Mouse (Mus musculus) T-helper 17 cell (primary cell): ENCODE measurements around the gene Cmya5.

Experiments used
- in situ Hi-C, 2 experiments: fragments of 300-600 bp; cut with MboI, MseI; formaldehyde crosslinking; loops; 1 replicate in 1 of 2; 2 replicates in 1 of 2; pipeline ENCODE4 v1.15.1; 2025; ENCODE audit warnings: high pct_unique_total_duplicates in 2 of 2

Cmya5 gene

GRCm38 (mm10) chr13:93144336-93145167 is at the start of gene Cmya5:
Cmya5 (minus strand) TSS chr13:93144724.
- in situ Hi-C loops, result no loop called here

GRCm38 (mm10) chr13:93192646-93193026 is 48.1 kb upstream of the Cmya5 start:
- in situ Hi-C loops, result loop anchor here in 1 of 2 experiments (25.0 kb wide), 1 partner anchor 830 kb away; the partner anchor contains the start of genes Dhfr and Msh3

GRCm38 (mm10) chr13:93191831-93192645 is 47.5 kb upstream of the Cmya5 start, which contains the start of gene Tent2:
Tent2 (minus strand) TSS chr13:93192385.
- in situ Hi-C loops, result loop anchor here in 1 of 2 experiments (25.0 kb wide), 1 partner anchor 830 kb away; the partner anchor contains the start of genes Dhfr and Msh3

- in situ Hi-C loops, result loop anchor here in 1 of 2 experiments (25.0 kb wide), 1 partner anchor 827 kb away; the partner anchor contains the start of genes Dhfr and Msh3
Observed at GRCm38 (mm10) chr13:93189416-93189815, 44.9 kb upstream of the Cmya5 start.

GRCm38 (mm10) chr13:93188738-93189137 is 44.2 kb upstream of the Cmya5 start:
- in situ Hi-C loops, result loop anchor here in 1 of 2 experiments (25.0 kb wide), 1 partner anchor 826 kb away; the partner anchor contains the start of genes Dhfr and Msh3

GRCm38 (mm10) chr13:93187792-93188191 is 43.3 kb upstream of the Cmya5 start:
- in situ Hi-C loops, result loop anchor here in 1 of 2 experiments (25.0 kb wide), 1 partner anchor 825 kb away; the partner anchor contains the start of genes Dhfr and Msh3

- in situ Hi-C loops, result loop anchor here in 1 of 2 experiments (25.0 kb wide), 1 partner anchor 818 kb away; the partner anchor contains the start of genes Dhfr and Msh3
Observed at GRCm38 (mm10) chr13:93180351-93180750, 35.8 kb upstream of the Cmya5 start.

- in situ Hi-C loops, result loop anchor here in 1 of 2 experiments (10.0 to 25.0 kb wide), 2 partner anchors 265 to 817 kb away; partner anchors contain the start of genes Dhfr and Msh3
Observed at GRCm38 (mm10) chr13:93179522-93179921, 35.0 kb upstream of the Cmya5 start.

GRCm38 (mm10) chr13:93177571-93177970 is 33.0 kb upstream of the Cmya5 start:
- in situ Hi-C loops, result loop anchor here in 1 of 2 experiments (10.0 to 25.0 kb wide), 2 partner anchors 267 to 815 kb away; partner anchors contain the start of genes Dhfr and Msh3

- in situ Hi-C loops, result no loop called here
Observed at GRCm38 (mm10) chr13:93163303-93163702, 18.8 kb upstream of the Cmya5 start.

- in situ Hi-C loops, result no loop called here
Observed at GRCm38 (mm10) chr13:93162456-93162855, 17.9 kb upstream of the Cmya5 start.

GRCm38 (mm10) chr13:93158261-93158660 is 13.7 kb upstream of the Cmya5 start:
- in situ Hi-C loops, result no loop called here

GRCm38 (mm10) chr13:93153280-93153679 is 8.8 kb upstream of the Cmya5 start:
- in situ Hi-C loops, result no loop called here

GRCm38 (mm10) chr13:93143819-93144283 is 673 bp downstream of the Cmya5 start:
- in situ Hi-C loops, result no loop called here

- in situ Hi-C loops, result no loop called here
Observed at GRCm38 (mm10) chr13:93141184-93141583, 3.3 kb downstream of the Cmya5 start.

GRCm38 (mm10) chr13:93138059-93138458 is 6.5 kb downstream of the Cmya5 start:
- in situ Hi-C loops, result loop anchor here in 1 of 2 experiments (5.0 kb wide), 1 partner anchor 51 kb away; no protein-coding TSS in a partner anchor

GRCm38 (mm10) chr13:93137098-93137497 is 7.4 kb downstream of the Cmya5 start:
- in situ Hi-C loops, result loop anchor here in 1 of 2 experiments (5.0 kb wide), 1 partner anchor 50 kb away; no protein-coding TSS in a partner anchor

GRCm38 (mm10) chr13:93136251-93136650 is 8.3 kb downstream of the Cmya5 start:
- in situ Hi-C loops, result loop anchor here in 1 of 2 experiments (5.0 kb wide), 1 partner anchor 49 kb away; no protein-coding TSS in a partner anchor

- in situ Hi-C loops, result loop anchor here in 1 of 2 experiments (5.0 kb wide), 1 partner anchor 48 kb away; no protein-coding TSS in a partner anchor
Observed at GRCm38 (mm10) chr13:93135501-93135900, 9.0 kb downstream of the Cmya5 start.

- in situ Hi-C loops, result no loop called here
Observed at GRCm38 (mm10) chr13:93130674-93131073, 13.8 kb downstream of the Cmya5 start.

- in situ Hi-C loops, result no loop called here
Observed at GRCm38 (mm10) chr13:93128961-93129360, 15.6 kb downstream of the Cmya5 start.
